Mouse (Mus musculus) neural tube, embryonic 10.5 days (tissue): ENCODE measurements around the gene AW549877.
A peak's percentile ranks its signal among the peaks of the same experiment; 100 is the strongest.

Experiments used
- DNase-seq: peaks from one replicate; pipeline ENCODE4 v3.0.0-alpha.2; 2017; ENCODE audit warnings: low spot score; ENCODE audit errors: extremely low spot score

Gene AW549877

GRCm38 (mm10) chr15:3995448-3996266, at the start of gene AW549877:
TSS of gene AW549877 (minus strand) at chr15:3995744.
- peak; percentile 96 for DNase-seq

- DNase-seq: peak; percentile 19
Observed at GRCm38 (mm10) chr15:4043032-4043471, 47.5 kb upstream of the AW549877 start.

GRCm38 (mm10) chr15:4042423-4042822, 46.9 kb upstream of the AW549877 start:
- no peak for DNase-seq

GRCm38 (mm10) chr15:4033168-4034004, 37.8 kb upstream of the AW549877 start:
- no peak for DNase-seq

GRCm38 (mm10) chr15:4028960-4029359, 33.4 kb upstream of the AW549877 start:
- DNase-seq: no peak

GRCm38 (mm10) chr15:4028411-4028700, 32.8 kb upstream of the AW549877 start:
- DNase-seq: no peak

- no peak for DNase-seq
Observed at GRCm38 (mm10) chr15:4027671-4028410, 32.3 kb upstream of the AW549877 start.

GRCm38 (mm10) chr15:4026831-4027584, 31.5 kb upstream of the AW549877 start:
- peak; percentile 85 for DNase-seq

- DNase-seq: no peak
Observed at GRCm38 (mm10) chr15:4026231-4026773, 30.8 kb upstream of the AW549877 start, which contains the start of gene Oxct1. TSS of gene Oxct1 (plus strand) at chr15:4026383.

GRCm38 (mm10) chr15:4025508-4025904, 30.0 kb upstream of the AW549877 start:
- no peak for DNase-seq

- DNase-seq: no peak
Observed at GRCm38 (mm10) chr15:4024726-4025507, 29.4 kb upstream of the AW549877 start.

GRCm38 (mm10) chr15:4023747-4024146, 28.2 kb upstream of the AW549877 start:
- no peak for DNase-seq

- no peak for DNase-seq
Observed at GRCm38 (mm10) chr15:4020711-4021110, 25.2 kb upstream of the AW549877 start.

GRCm38 (mm10) chr15:4013873-4014272, 18.3 kb upstream of the AW549877 start:
- no peak for DNase-seq

GRCm38 (mm10) chr15:4000536-4000935, 5.0 kb upstream of the AW549877 start:
- no peak for DNase-seq

GRCm38 (mm10) chr15:3999144-3999543, 3.6 kb upstream of the AW549877 start:
- no peak for DNase-seq

GRCm38 (mm10) chr15:3996267-3997010, 895 bp upstream of the AW549877 start:
- DNase-seq: no peak

- DNase-seq: no peak
Observed at GRCm38 (mm10) chr15:3994852-3995447, 594 bp downstream of the AW549877 start.

GRCm38 (mm10) chr15:3987981-3988380, 7.6 kb downstream of the AW549877 start:
- DNase-seq: no peak
